Mouse (Mus musculus) left cerebral cortex, postnatal 4 days (tissue): Measurements from ENCODE around the gene Olfr340. TPM values are rescaled to one million over a fixed set of nuclear protein-coding genes. Genes with fewer than 3 reads are reported as not detected.
"Not testable (repeated sequence)": the region's sequence is repeated elsewhere in the genome, so short reads cannot be mapped to it uniquely, and the experiment has no call there.

Experiments
- DNase-seq: peaks from one replicate; pipeline ENCODE4 v3.0.0-alpha.2; 2022
- intact Hi-C: fragments of 180-260 bp; cut with DNase I; formaldehyde crosslinking; loops from one replicate; pipeline ENCODE4 v1.15.1; 2025
- total RNA-seq, 2 experiments: library from RNA; stranded (reverse); gene quantifications; 2 replicates each; pipeline ENCODE4 v1.2.3; 2021

The Olfr340 gene
- total RNA-seq: not detected

DNA sequence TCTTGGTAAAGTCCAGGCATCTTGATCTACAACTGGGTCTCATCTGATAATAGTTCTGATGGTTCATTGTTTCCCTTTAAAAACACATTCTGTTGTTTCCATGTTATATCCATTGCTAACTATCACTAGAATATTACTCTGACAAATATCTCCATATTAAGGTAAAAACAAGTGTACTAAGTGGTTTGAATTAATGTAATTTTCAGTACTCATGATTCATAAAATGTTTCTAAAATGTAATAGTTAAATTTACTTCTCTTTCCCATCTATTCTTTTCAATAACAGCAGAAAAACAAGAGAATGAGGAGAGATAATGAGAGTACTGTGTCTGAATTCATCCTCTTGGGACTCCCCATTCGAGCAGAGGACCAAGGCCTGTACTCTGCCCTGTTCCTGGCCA lies at the start of gene Olfr340:
Gene Olfr340 (plus strand): TSS at position 301 of the 400 bp plus-strand sequence.
- no peak for DNase-seq
- intact Hi-C loops: no loop called here

- DNase-seq, intact Hi-C loops: not testable (repeated sequence)
Observed at GRCm38 (mm10) chr2:36415174-36415573, 37.2 kb upstream of the Olfr340 start.

- DNase-seq, intact Hi-C loops: not testable (repeated sequence)
Observed at GRCm38 (mm10) chr2:36415591-36415990, 36.8 kb upstream of the Olfr340 start.

GRCm38 (mm10) chr2:36418647-36419046 lies 33.7 kb upstream of the Olfr340 start, which contains the start of gene Olfr339:
Gene Olfr339, plus strand, starts transcription at chr2:36418947.
- intact Hi-C loops: no loop called here
- DNase-seq: no peak

DNA sequence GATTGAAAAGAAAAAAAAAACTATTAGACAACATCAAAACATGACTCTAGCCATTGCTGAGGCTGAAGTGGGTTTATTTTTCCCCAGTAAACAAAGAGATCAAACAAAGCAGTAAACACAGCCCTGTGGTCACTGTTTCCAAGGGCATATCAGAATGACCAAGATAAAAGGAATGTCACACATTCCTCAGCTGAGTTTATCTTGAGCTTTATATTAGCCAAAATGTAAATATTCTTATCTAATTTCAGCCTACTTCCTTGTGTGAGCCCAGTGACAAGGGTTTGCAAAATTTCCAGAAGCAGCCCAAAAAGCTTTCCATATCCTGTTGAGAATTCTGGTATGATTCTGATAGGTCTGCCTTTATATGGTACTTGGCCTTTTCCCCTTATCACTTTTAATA lies 21.2 kb downstream of the Olfr340 start:
- intact Hi-C loops: no loop called here
- DNase-seq: no peak

- intact Hi-C loops: no loop called here
- no peak for DNase-seq
Observed at GRCm38 (mm10) chr2:36482368-36482767, 30.0 kb downstream of the Olfr340 start, which contains the start of gene Olfr341. Gene Olfr341, minus strand, starts transcription at chr2:36482468.

Other genes with a start within 250 kb of the Olfr340 start
- 1 to 10 TPM; 5.5 to 7.1 TPM for gene Ptgs1, start 222.2 kb upstream of the Olfr340 start, total RNA-seq
- gene Olfr338, start 79.1 kb upstream of the Olfr340 start, total RNA-seq: not detected
- gene Olfr339, start 33.6 kb upstream of the Olfr340 start, total RNA-seq: not detected
- not detected for gene Olfr341, start 29.9 kb downstream of the Olfr340 start, total RNA-seq
- not detected for gene Olfr342, start 72.4 kb downstream of the Olfr340 start, total RNA-seq
- gene Olfr344, start 114.1 kb downstream of the Olfr340 start, total RNA-seq: not detected
- not detected for gene Olfr345, start 187.5 kb downstream of the Olfr340 start, total RNA-seq
- not detected for gene Olfr346, start 233.2 kb downstream of the Olfr340 start, total RNA-seq